Mouse (Mus musculus) MEL (cell line): Measurements from ENCODE around the gene Tcf12. TPM values are rescaled to one million over a fixed set of nuclear protein-coding genes. Genes with fewer than 3 reads are reported as not detected.

Experiments used
- DNase-seq: peaks from one replicate; pipeline ENCODE4 v3.0.0; 2011; ENCODE audit warnings: low read depth, low spot score
- H3K27ac ChIP-seq: 2 replicates; pipeline ENCODE4 v1.5.1; 2012; ENCODE audit warnings: low read depth, mild to moderate bottlenecking, control low read depth, low read length, moderate library complexity; ENCODE audit not compliant: control insufficient read depth
- H3K27me3 ChIP-seq, 2 experiments: fragments of 150-350 bp in 1 of 2; sonication (generic) in 1 of 2; 2 replicates each; pipeline ENCODE4 v1.6.1; 2012; ENCODE audit warnings: low read length in 2 of 2, mild to moderate bottlenecking in 2 of 2, improper control_type of control experiment in 1 of 2, moderate library complexity in 1 of 2; ENCODE audit not compliant: insufficient read depth in 2 of 2, control insufficient read depth in 1 of 2
- H3K36me3 ChIP-seq, 2 experiments: 2 replicates each; pipeline ENCODE4 v1.6.1; 2012 to 2014; ENCODE audit warnings: low read length in 2 of 2, improper control_type of control experiment in 1 of 2, inconsistent platforms in 1 of 2, mild to moderate bottlenecking in 1 of 2; ENCODE audit not compliant: insufficient read depth in 2 of 2, control insufficient read depth in 1 of 2
- H3K4me1 ChIP-seq, 2 experiments: fragments of 150-350 bp in 1 of 2; sonication (generic) in 1 of 2; 2 replicates each; pipeline ENCODE4 v1.6.1; 2012; ENCODE audit warnings: low read length in 2 of 2, improper control_type of control experiment in 1 of 2, mild to moderate bottlenecking in 1 of 2; ENCODE audit not compliant: insufficient read depth in 2 of 2, control insufficient read depth in 1 of 2
- H3K4me3 ChIP-seq, 2 experiments: fragments of 150-350 bp in 1 of 2; sonication (generic) in 1 of 2; 2 replicates each; pipeline ENCODE4 v1.5.1; 2012; ENCODE audit warnings: low read depth in 2 of 2, low read length in 2 of 2, mild to moderate bottlenecking in 2 of 2, moderate library complexity in 2 of 2, control low read depth in 1 of 2, improper control_type of control experiment in 1 of 2; ENCODE audit not compliant: control insufficient read depth in 1 of 2, insufficient read depth in 1 of 2
- H3K79me2 ChIP-seq: 2 replicates; pipeline ENCODE4 v1.6.1; 2012; ENCODE audit warnings: mild to moderate bottlenecking, low read length, moderate library complexity; ENCODE audit not compliant: control insufficient read depth, poor library complexity, insufficient read depth
- H3K9ac ChIP-seq: 2 replicates; pipeline ENCODE4 v1.6.1; 2012; ENCODE audit warnings: low read depth, mild to moderate bottlenecking, control low read depth, low read length, moderate library complexity; ENCODE audit not compliant: control insufficient read depth, poor library complexity, severe bottlenecking
- H3K9me3 ChIP-seq: fragments of 150-350 bp; sonication (generic); replicated peaks from 2 replicates; pipeline ENCODE4 v1.6.1; 2012; ENCODE audit warnings: mild to moderate bottlenecking, low read length, improper control_type of control experiment, moderate library complexity; ENCODE audit not compliant: insufficient read depth
- CHD1 ChIP-seq: IDR thresholded peaks from 2 replicates; pipeline ENCODE4 v1.6.1; 2012; ENCODE audit warnings: low read depth, mild to moderate bottlenecking, inconsistent platforms, low read length, improper control_type of control experiment
- CHD2 ChIP-seq: IDR thresholded peaks from 2 replicates; pipeline ENCODE4 v1.6.1; 2011; ENCODE audit warnings: low read length, improper control_type of control experiment
- E2F4 ChIP-seq: IDR thresholded peaks from 2 replicates; pipeline ENCODE4 v1.6.1; 2011; ENCODE audit warnings: low read depth, low read length, improper control_type of control experiment, borderline replicate concordance
- ELF1 ChIP-seq: IDR thresholded peaks from 2 replicates; pipeline ENCODE4 v1.6.1; 2014; ENCODE audit warnings: low read depth, mild to moderate bottlenecking, inconsistent platforms, low read length, improper control_type of control experiment, moderate library complexity
- EP300 ChIP-seq, 2 experiments: IDR thresholded peaks; 2 replicates each; pipeline ENCODE4 v1.6.1; 2011; ENCODE audit warnings: improper control_type of control experiment in 2 of 2, low read length in 2 of 2, low read depth in 1 of 2, mild to moderate bottlenecking in 1 of 2
- ETS1 ChIP-seq: IDR thresholded peaks from 2 replicates; pipeline ENCODE4 v1.6.1; 2012; ENCODE audit warnings: low read depth, mild to moderate bottlenecking, inconsistent platforms, low read length, improper control_type of control experiment, moderate library complexity
- GABPA ChIP-seq: IDR thresholded peaks from 2 replicates; pipeline ENCODE4 v1.6.1; 2012; ENCODE audit warnings: low read depth, mild to moderate bottlenecking, inconsistent platforms, low read length, improper control_type of control experiment, moderate library complexity
- GATA1 ChIP-seq: IDR thresholded peaks from 2 replicates; pipeline ENCODE4 v1.6.1; 2011; ENCODE audit warnings: low read depth, low read length, improper control_type of control experiment
- HCFC1 ChIP-seq: IDR thresholded peaks from 2 replicates; pipeline ENCODE4 v1.6.1; 2012; ENCODE audit warnings: low read depth, mild to moderate bottlenecking, inconsistent platforms, low read length, improper control_type of control experiment, moderate library complexity
- JUND ChIP-seq: IDR thresholded peaks from 2 replicates; pipeline ENCODE4 v1.6.1; 2011; ENCODE audit warnings: low read depth, mild to moderate bottlenecking, improper control_type of control experiment, low read length
- KAT2A ChIP-seq: conservative IDR thresholded peaks from 2 replicates; pipeline ENCODE4 v1.6.1; 2012; ENCODE audit warnings: low read depth, low read length, improper control_type of control experiment, inconsistent platforms
- MAFK ChIP-seq: IDR thresholded peaks from 2 replicates; pipeline ENCODE4 v1.6.1; 2011; ENCODE audit warnings: low read depth, mild to moderate bottlenecking, low read length, improper control_type of control experiment, borderline replicate concordance
- MXI1 ChIP-seq: IDR thresholded peaks from 2 replicates; pipeline ENCODE4 v1.6.1; 2011; ENCODE audit warnings: mild to moderate bottlenecking, low read depth, low read length, improper control_type of control experiment
- NRF1 ChIP-seq: IDR thresholded peaks from 2 replicates; pipeline ENCODE4 v1.6.1; 2014; ENCODE audit warnings: low read depth, mild to moderate bottlenecking, inconsistent platforms, low read length, improper control_type of control experiment, moderate library complexity; ENCODE audit not compliant: poor library complexity, insufficient read depth, severe bottlenecking
- RAD21 ChIP-seq: IDR thresholded peaks from 2 replicates; pipeline ENCODE4 v1.6.1; 2011; ENCODE audit warnings: mild to moderate bottlenecking, low read depth, low read length, improper control_type of control experiment
- RCOR1 ChIP-seq: IDR thresholded peaks from 2 replicates; pipeline ENCODE4 v1.6.1; 2012; ENCODE audit warnings: low read depth, mild to moderate bottlenecking, inconsistent platforms, low read length, improper control_type of control experiment
- TBP ChIP-seq: IDR thresholded peaks from 2 replicates; pipeline ENCODE4 v1.8.0; 2011; ENCODE audit warnings: low read depth, low read length, improper control_type of control experiment
- TCF12 ChIP-seq: IDR thresholded peaks from 2 replicates; pipeline ENCODE4 v1.6.1; 2014; ENCODE audit warnings: low read depth, mild to moderate bottlenecking, inconsistent platforms, low read length, improper control_type of control experiment, moderate library complexity
- UBTF ChIP-seq: IDR thresholded peaks from 2 replicates; pipeline ENCODE4 v1.6.1; 2012; ENCODE audit warnings: low read depth, mild to moderate bottlenecking, inconsistent platforms, low read length, improper control_type of control experiment, moderate library complexity, borderline replicate concordance; ENCODE audit not compliant: insufficient read depth
- ZNF384 ChIP-seq: IDR thresholded peaks from 2 replicates; pipeline ENCODE4 v1.6.1; 2012; ENCODE audit warnings: low read depth, mild to moderate bottlenecking, inconsistent platforms, low read length, improper control_type of control experiment
- polyA plus RNA-seq, 2 experiments: library from polyadenylated mRNA; stranded (reverse) in 1 of 2; unstranded in 1 of 2; fragments of >175 nt in 1 of 2; fragments of >200 nt in 1 of 2; gene quantifications; 2 replicates each; pipeline versions ENCODE4 v1.2.1 to v1.2.4; 2012; ENCODE audit warnings: low replicate concordance in 2 of 2, low read depth in 1 of 2; ENCODE audit not compliant: insufficient read length in 2 of 2, insufficient read depth in 1 of 2, missing spikeins in 1 of 2
- total RNA-seq: library from RNA; depleted of rRNA; stranded (reverse); fragments of 300-350 nt; gene quantifications from 2 replicates; pipeline ENCODE4 v1.2.3, GENCODE M21; 2012

Tcf12 gene
- total and polyA plus RNA-seq, 3 experiments, result 29.3 to 70.5 (median 39.6) TPM

- H3K79me2 ChIP-seq, result no peaks in the 10 kb centered on the region
- no peaks in the 10 kb centered on the region for H3K9me3 ChIP-seq
- no peak for TF ChIP-seq ELF1
- no peak for TF ChIP-seq MAFK
- no peak for TF ChIP-seq TBP
- no peak for TF ChIP-seq HCFC1
- no peak for TF ChIP-seq NRF1
- TF ChIP-seq ETS1, result no peak
- no peak for TF ChIP-seq JUND
- no peak for TF ChIP-seq MXI1
- TF ChIP-seq GATA1, result no peak
- TF ChIP-seq ZNF384, result no peak
- TF ChIP-seq, all 39 proteins: peak for 0
- H3K27me3 ChIP-seq, result no peaks in the 10 kb centered on the region
- no peaks in the 10 kb centered on the region for H3K4me1 ChIP-seq
- H3K9ac ChIP-seq, result no peak overlapping the region
- peaks cover 0 to 6% of the 10 kb centered on the region in 2 experiments; a peak in 2 of 4 replicates for H3K36me3 ChIP-seq
- no peak overlapping the region for H3K27ac ChIP-seq
- DNase-seq, result no peak
- H3K4me3 ChIP-seq, result no peak overlapping the region
Measured at GRCm38 (mm10) chr9:71916662-71916953, 195.1 kb downstream of the Tcf12 start.

GRCm38 (mm10) chr9:71915871-71916661 is 195.6 kb downstream of the Tcf12 start:
- Histone ChIP-seq H3K4me1 (no peaks in the 10 kb centered on the region), H3K27me3 (no peaks in the 10 kb centered on the region), H3K9ac (no peak overlapping the region), H3K27ac (no peak overlapping the region), H3K9me3 (no peaks in the 10 kb centered on the region), H3K36me3 (peaks cover 0 to 6% of the 10 kb centered on the region in 2 experiments; a peak in 2 of 4 replicates), H3K79me2 (no peaks in the 10 kb centered on the region), H3K4me3 (no peak overlapping the region)
- TF ChIP-seq KAT2A (no peak), CHD2 (no peak), GABPA (no peak), CHD1 (no peak)
- no peak for DNase-seq

- no peak overlapping the region for H3K4me3 ChIP-seq
- no peaks in the 10 kb centered on the region for H3K27me3 ChIP-seq
- no peak for TF ChIP-seq HCFC1
- TF ChIP-seq EP300 (IDR thresholded peaks at IDR 0.05; ENCODE audit: low read depth in 1 of 2, low read length in 2 of 2), result peak; percentile 39 to 46; a peak in 3 of 4 replicates
- peak; percentile 69 for TF ChIP-seq RCOR1
- no peak for TF ChIP-seq E2F4
- TF ChIP-seq UBTF, result no peak
- TF ChIP-seq GATA1, result peak; percentile 67
- no peak for TF ChIP-seq RAD21
- 0 out of 2 replicates have a peak, but pooled peaks have one; percentile 21 for TF ChIP-seq TCF12
- TF ChIP-seq, all 39 proteins: peak for 4
- peak; percentile 16 for DNase-seq
- Histone ChIP-seq H3K9me3 (no peaks in the 10 kb centered on the region), H3K9ac (no peak overlapping the region), H3K27ac (no peak overlapping the region), H3K79me2 (no peaks in the 10 kb centered on the region), H3K36me3 (peaks cover 0 to 5% of the 10 kb centered on the region in 2 experiments; a peak in 3 of 4 replicates), H3K4me1 (peaks cover 4% of the 10 kb centered on the region in 2 experiments; a peak in 2 of 4 replicates)
Measured at GRCm38 (mm10) chr9:71906522-71906921, 205.1 kb downstream of the Tcf12 start.
